Mouse (Mus musculus): ENCODE results near the gene Gins2. TPM values are rescaled to one million over a fixed set of nuclear protein-coding genes. Genes with fewer than 3 reads are reported as not detected.

The Gins2 gene
- total and polyA plus RNA-seq, 2 experiments from 2014 or later: 5.3 to 9.6 TPM

DNA sequence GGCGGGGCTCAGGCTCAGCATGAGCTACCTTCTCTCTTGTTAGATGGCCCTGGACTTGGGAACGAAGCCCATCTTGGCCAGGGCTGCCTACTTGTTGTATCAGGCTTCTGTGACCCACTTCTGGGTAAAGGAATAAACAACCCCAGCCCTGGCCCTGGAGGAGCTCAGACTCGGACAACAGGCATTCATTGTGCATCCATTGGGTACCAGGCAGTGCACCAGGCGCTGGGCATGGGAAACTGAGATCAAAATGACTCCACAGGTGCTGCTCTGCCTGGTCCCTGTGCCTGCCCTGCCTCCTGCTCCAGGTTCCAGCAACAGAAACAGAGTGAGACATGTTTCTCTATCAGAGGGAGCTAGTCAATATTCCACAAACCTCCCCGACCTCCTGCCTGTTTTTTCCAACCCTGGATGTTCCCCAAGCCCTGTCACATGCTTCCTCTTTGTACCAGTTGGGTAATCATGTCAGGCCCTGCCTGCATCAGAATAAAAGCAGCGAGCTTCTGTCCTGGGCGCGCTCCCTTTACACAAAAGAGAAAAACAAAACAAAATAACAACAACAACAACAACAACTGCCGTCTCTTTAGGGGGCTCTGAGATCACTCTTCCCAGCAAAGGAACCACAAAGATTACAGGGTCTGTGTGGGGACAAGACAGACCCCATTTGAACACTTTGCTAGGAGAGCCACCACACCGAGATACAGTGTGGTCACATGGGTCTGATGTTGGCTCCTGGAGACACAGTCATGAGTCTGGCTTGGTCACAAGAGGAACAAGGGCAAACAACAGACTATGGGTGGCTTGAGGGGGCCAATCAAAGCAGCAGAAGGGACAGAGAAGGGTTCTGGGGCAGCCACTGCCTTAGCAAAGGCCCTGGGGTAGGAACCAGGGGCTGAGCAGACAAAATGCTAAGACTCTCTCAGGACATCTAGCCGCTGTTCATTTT is 30.4 kb upstream of the Gins2 start:
- Histone ChIP-seq H3K9ac (no peak overlapping the region), H3K9me3 (ENCODE audit: low read length) (no peaks in the 10 kb centered on the region), H3K4me1 (ENCODE audit: insufficient read depth) (0 out of 2 replicates have a peak, but pooled peaks cover 4% of the 10 kb centered on the region), H3K27me3 (ENCODE audit: insufficient read depth, low read length) (no peaks in the 10 kb centered on the region), H3K27ac (ENCODE audit: low read depth, low read length) (no peak overlapping the region), H3K36me3 (ENCODE audit: insufficient read depth) (no peaks in the 10 kb centered on the region), H3K4me3 (ENCODE audit: low read depth, low read length) (no peak overlapping the region), H3K4me2 (ENCODE audit: low read depth) (no peak overlapping the region)
- ATAC-seq (no peak), DNase-seq (no peak)
- no peak for TF ChIP-seq CTCF (IDR thresholded peaks at IDR 0.05; ENCODE audit: low read depth)
- 62% methylated on average over 11 of the region's 11 CpGs for WGBS

DNA sequence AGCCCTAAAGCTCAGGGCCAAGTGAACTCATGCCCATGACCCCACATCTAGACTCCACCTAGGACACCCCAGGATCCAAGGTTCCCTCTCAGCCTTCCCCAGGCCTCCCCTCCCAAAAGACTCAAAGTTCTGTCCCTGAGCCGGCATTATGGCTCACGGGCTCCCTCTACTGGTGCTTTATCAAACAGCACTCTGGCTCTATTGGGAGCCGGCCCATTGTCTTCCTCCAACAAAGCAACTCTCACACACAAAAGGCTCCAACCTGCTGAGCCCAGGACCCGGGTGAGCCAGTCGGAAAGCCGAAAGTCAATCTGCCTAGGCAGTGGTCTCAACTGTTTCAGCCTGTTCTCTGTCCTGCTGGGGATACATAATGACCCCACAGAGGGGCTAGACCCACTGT is 29.0 kb upstream of the Gins2 start:
- peak; percentile 70 for ATAC-seq
- H3K4me2 ChIP-seq (ENCODE audit: low read depth): no peak overlapping the region

DNA sequence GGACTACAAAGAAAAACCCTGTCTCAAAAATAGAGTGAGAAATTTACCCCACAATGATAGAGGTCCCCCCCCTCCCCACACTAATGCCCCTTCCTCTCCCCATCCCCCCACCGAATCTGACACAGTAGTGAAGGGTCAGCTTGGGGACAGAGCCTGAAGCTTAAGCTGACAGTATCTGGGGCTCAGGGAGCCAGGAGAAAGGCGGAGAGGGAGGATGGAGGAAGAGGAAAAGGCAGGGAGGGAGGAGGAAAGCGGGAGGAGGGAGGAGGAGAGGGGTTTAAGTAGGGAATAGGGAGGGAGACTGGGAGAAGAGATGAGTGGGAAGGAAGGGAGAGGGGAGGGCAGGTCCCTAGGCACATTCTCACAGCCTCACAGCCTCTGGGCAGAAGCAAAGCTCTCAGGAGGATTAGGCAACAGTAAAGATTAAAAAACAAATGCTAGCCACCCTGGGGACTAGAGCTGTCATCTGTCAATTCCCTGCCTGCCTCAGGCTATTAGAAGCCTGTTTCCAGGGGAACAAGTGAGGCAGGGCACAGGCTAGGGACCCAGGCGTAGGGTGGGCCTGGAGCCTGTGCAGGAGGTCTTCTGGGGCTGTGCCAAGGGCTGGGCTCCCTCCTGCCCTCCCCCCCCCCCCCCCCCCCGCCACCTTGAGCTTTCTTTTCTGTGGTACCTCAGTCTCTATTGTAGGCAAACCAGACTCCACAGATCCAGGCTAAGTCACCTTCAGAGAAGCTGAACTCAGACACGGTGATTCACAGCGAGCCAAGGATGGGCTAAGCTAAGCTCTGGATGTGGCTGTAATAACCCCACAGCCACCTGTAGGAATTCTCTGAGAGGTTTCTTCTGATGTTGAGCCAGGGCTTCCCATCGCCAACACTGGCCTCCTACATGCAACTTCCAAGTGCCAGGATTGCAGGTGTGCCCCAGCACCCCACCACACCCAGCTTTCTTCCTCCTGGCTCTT is 27.8 kb upstream of the Gins2 start:
- DNase-seq (no peak), ATAC-seq (peak; percentile 32)
- no peaks in the 10 kb centered on the region for H3K9me3 ChIP-seq (ENCODE audit: low read length)
- no peaks in the 10 kb centered on the region for H3K36me3 ChIP-seq (ENCODE audit: insufficient read depth)
- peak overlapping the region; percentile 14; the same call in 1 of the 2 replicates for H3K9ac ChIP-seq
- 19% methylated on average over 7 of the region's 8 CpGs for WGBS
- TF ChIP-seq CTCF (IDR thresholded peaks at IDR 0.05; ENCODE audit: low read depth): no peak
- H3K4me1 ChIP-seq (ENCODE audit: insufficient read depth): 0 out of 2 replicates have a peak, but pooled peaks cover 4% of the 10 kb centered on the region
- H3K4me3 ChIP-seq (ENCODE audit: low read depth, low read length): no peak overlapping the region
- H3K4me2 ChIP-seq (ENCODE audit: low read depth): no peak overlapping the region
- no peak overlapping the region; the same call in 1 of the 2 replicates for H3K27ac ChIP-seq (ENCODE audit: low read depth, low read length)
- no peaks in the 10 kb centered on the region for H3K27me3 ChIP-seq (ENCODE audit: insufficient read depth, low read length)

More for the DNA sequence above, 29.0 kb upstream of the Gins2 start:
- DNase-seq: peak; percentile 89
- Histone ChIP-seq H3K4me1 (ENCODE audit: insufficient read depth) (0 out of 2 replicates have a peak, but pooled peaks cover 4% of the 10 kb centered on the region), H3K27ac (ENCODE audit: low read depth, low read length) (no peak overlapping the region), H3K9ac (no peak overlapping the region), H3K27me3 (ENCODE audit: insufficient read depth, low read length) (no peaks in the 10 kb centered on the region), H3K9me3 (ENCODE audit: low read length) (no peaks in the 10 kb centered on the region), H3K4me3 (ENCODE audit: low read depth, low read length) (no peak overlapping the region), H3K36me3 (ENCODE audit: insufficient read depth) (no peaks in the 10 kb centered on the region)
- peak; percentile 93 for TF ChIP-seq CTCF (IDR thresholded peaks at IDR 0.05; ENCODE audit: low read depth)
- WGBS: 0% methylated on average over 6 of the region's 6 CpGs

DNA sequence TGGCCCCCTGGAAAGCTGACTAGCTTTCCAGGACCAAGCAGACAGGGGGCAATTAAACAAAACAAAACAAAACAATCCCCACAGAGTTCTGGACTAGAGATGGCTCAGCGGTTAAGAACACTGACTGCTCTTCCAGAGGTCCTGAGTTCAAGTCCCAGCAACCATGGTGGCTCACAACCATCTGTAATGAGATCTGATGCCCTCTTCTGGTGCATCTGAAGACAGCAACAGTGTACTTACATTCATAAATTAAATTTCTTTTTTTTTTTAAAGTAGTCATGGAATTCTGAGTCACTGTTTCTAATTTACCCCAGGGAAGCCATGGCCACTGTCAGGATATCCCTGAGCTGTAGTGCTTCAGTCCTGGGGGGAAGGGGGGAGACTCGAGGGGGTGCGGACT is 25.4 kb upstream of the Gins2 start:
- Histone ChIP-seq H3K36me3 (ENCODE audit: insufficient read depth) (no peaks in the 10 kb centered on the region), H3K9ac (no peak overlapping the region), H3K4me1 (ENCODE audit: insufficient read depth) (0 out of 2 replicates have a peak, but pooled peaks cover 4% of the 10 kb centered on the region), H3K27me3 (ENCODE audit: insufficient read depth, low read length) (no peaks in the 10 kb centered on the region), H3K4me3 (ENCODE audit: low read depth, low read length) (no peak overlapping the region), H3K9me3 (ENCODE audit: low read length) (no peaks in the 10 kb centered on the region), H3K4me2 (ENCODE audit: low read depth) (no peak overlapping the region), H3K27ac (ENCODE audit: low read depth, low read length) (no peak overlapping the region)
- no peak for TF ChIP-seq CTCF (IDR thresholded peaks at IDR 0.05; ENCODE audit: low read depth)
- 88% methylated on average over 3 of the region's 3 CpGs for WGBS
- no peak for ATAC-seq
- no peak for DNase-seq

DNA sequence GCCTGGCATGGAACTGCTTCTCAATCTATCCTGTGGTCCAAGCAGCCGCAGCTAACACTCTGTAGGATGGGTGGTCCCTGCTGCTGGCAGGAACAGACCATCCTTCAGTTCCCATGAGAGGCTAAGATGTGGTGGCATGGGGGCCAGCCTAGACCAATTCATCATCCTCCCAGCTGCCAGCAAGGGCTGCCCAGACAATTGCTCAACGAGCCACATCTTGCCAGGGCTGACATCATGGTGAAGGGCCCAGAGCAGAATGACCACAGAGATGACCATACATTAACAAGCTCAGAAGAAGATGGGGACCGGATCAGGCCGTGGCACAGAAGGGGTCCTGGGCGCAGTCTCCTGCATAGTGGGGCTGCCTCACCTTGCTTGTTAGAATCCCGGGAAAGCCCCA is 21.7 kb upstream of the Gins2 start:
- Histone ChIP-seq H3K4me3 (ENCODE audit: low read depth, low read length) (no peak overlapping the region), H3K9ac (no peak overlapping the region), H3K36me3 (ENCODE audit: insufficient read depth) (no peaks in the 10 kb centered on the region), H3K4me2 (ENCODE audit: low read depth) (no peak overlapping the region), H3K4me1 (ENCODE audit: insufficient read depth) (no peaks in the 10 kb centered on the region), H3K27me3 (ENCODE audit: insufficient read depth, low read length) (no peaks in the 10 kb centered on the region), H3K27ac (ENCODE audit: low read depth, low read length) (no peak overlapping the region), H3K9me3 (ENCODE audit: low read length) (no peaks in the 10 kb centered on the region)
- no peak for TF ChIP-seq CTCF (IDR thresholded peaks at IDR 0.05; ENCODE audit: low read depth)
- no peak for ATAC-seq
- no peak for DNase-seq
- WGBS: 84% methylated on average over 6 of the region's 6 CpGs

DNA sequence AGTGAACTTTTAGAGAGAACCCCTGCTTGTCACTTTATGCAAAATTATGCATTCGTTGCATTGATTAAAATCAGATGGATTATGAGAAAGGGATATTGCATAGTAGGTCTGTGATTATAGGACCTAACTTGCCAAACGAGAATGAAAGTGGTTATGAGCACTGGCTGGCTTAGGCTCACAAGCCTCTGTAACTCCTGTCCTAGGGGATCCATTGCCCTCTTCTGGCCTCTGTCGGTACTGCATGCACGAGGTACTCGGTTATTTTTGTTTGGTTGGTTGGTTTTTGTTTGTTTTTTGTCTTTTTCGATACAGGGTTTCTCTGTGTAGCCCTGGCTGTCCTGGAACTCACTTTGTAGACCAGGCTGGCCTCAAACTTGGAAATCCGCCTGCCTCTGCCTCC is 18.8 kb upstream of the Gins2 start:
- peak; percentile 93 for TF ChIP-seq CTCF (IDR thresholded peaks at IDR 0.05; ENCODE audit: low read depth)
- Histone ChIP-seq H3K36me3 (ENCODE audit: insufficient read depth) (no peaks in the 10 kb centered on the region), H3K4me2 (ENCODE audit: low read depth) (no peak overlapping the region), H3K27me3 (ENCODE audit: insufficient read depth, low read length) (no peaks in the 10 kb centered on the region), H3K4me3 (ENCODE audit: low read depth, low read length) (no peak overlapping the region), H3K9ac (no peak overlapping the region), H3K4me1 (ENCODE audit: insufficient read depth) (no peaks in the 10 kb centered on the region), H3K9me3 (ENCODE audit: low read length) (no peaks in the 10 kb centered on the region), H3K27ac (ENCODE audit: low read depth, low read length) (no peak overlapping the region)
- ATAC-seq (peak; percentile 82), DNase-seq (peak; percentile 87)
- WGBS: 11% methylated on average over 7 of the region's 7 CpGs
